Mouse (Mus musculus) cerebellum, adult (tissue): Measurements from ENCODE around the gene Sycp2l.
A peak's percentile ranks its signal among the peaks of the same experiment; 100 is the strongest.
"Not testable (repeated sequence)": the region's sequence is repeated elsewhere in the genome, so short reads cannot be mapped to it uniquely, and the experiment has no call there.

Experiments
- ATAC-seq: cut with Nextera tagmentation; 2 replicates; pipeline ENCODE4 v1.9.2; 2017; ENCODE audit warnings: mild to moderate bottlenecking, moderate library complexity, mixed read lengths; ENCODE audit not compliant: insufficient number of reproducible peaks, low FRiP score, low TSS enrichment

The Sycp2l gene

GRCm38 (mm10) chr13:41119152-41119945 is 5.2 kb downstream of the Sycp2l start:
- no peak for ATAC-seq

GRCm38 (mm10) chr13:41123666-41124225 is 9.6 kb downstream of the Sycp2l start:
- ATAC-seq, result no peak

GRCm38 (mm10) chr13:41128326-41128725 is 14.2 kb downstream of the Sycp2l start:
- no peak for ATAC-seq

GRCm38 (mm10) chr13:41129061-41129460 is 15.0 kb downstream of the Sycp2l start:
- no peak for ATAC-seq

- 0 out of 2 replicates have a peak, but pooled peaks have one; percentile 36 for ATAC-seq
Measured at GRCm38 (mm10) chr13:41134901-41135300, 20.8 kb downstream of the Sycp2l start.

- no peak for ATAC-seq
Measured at GRCm38 (mm10) chr13:41145433-41145970, 31.4 kb downstream of the Sycp2l start.

GRCm38 (mm10) chr13:41146271-41146670 is 32.2 kb downstream of the Sycp2l start:
- peak; percentile 52; the same call in 1 of the 2 replicates for ATAC-seq

GRCm38 (mm10) chr13:41153146-41153545 is 39.0 kb downstream of the Sycp2l start:
- ATAC-seq, result no peak

- no peak for ATAC-seq
Measured at GRCm38 (mm10) chr13:41158426-41158825, 44.3 kb downstream of the Sycp2l start.

GRCm38 (mm10) chr13:41187886-41188285 is 73.8 kb downstream of the Sycp2l start:
- no peak for ATAC-seq

GRCm38 (mm10) chr13:41195640-41196333 is 81.7 kb downstream of the Sycp2l start:
- no peak for ATAC-seq

GRCm38 (mm10) chr13:41200861-41201260 is 86.8 kb downstream of the Sycp2l start:
- ATAC-seq, result 0 out of 2 replicates have a peak, but pooled peaks have one; percentile 23

- ATAC-seq, result no peak
Measured at GRCm38 (mm10) chr13:41203289-41203688, 89.2 kb downstream of the Sycp2l start.

- ATAC-seq, result no peak
Measured at GRCm38 (mm10) chr13:41203691-41204090, 89.6 kb downstream of the Sycp2l start.

GRCm38 (mm10) chr13:41205568-41205967 is 91.5 kb downstream of the Sycp2l start:
- not testable (repeated sequence) for ATAC-seq

GRCm38 (mm10) chr13:41206241-41206640 is 92.1 kb downstream of the Sycp2l start:
- no peak for ATAC-seq

- ATAC-seq, result no peak
Measured at GRCm38 (mm10) chr13:41211276-41211675, 97.2 kb downstream of the Sycp2l start.

GRCm38 (mm10) chr13:41212558-41213322 is 98.6 kb downstream of the Sycp2l start:
- no peak for ATAC-seq

- ATAC-seq, result no peak
Measured at GRCm38 (mm10) chr13:41215669-41216068, 101.6 kb downstream of the Sycp2l start.

- no peak for ATAC-seq
Measured at GRCm38 (mm10) chr13:41216236-41216635, 102.1 kb downstream of the Sycp2l start.
